Mouse (Mus musculus) testis, adult 2 months (tissue): ENCODE results near the gene Slc22a20. TPM values are rescaled to one million over a fixed set of nuclear protein-coding genes. Genes with fewer than 3 reads are reported as not detected.

Experiments
- H3K27ac ChIP-seq: fragments of 200-500 bp; 2 replicates; pipeline ENCODE4 v1.5.1; 2012; ENCODE audit warnings: low read depth, low read length; ENCODE audit not compliant: control insufficient read depth, insufficient read depth
- H3K27me3 ChIP-seq: fragments of 200-500 bp; 2 replicates; pipeline ENCODE4 v1.6.1; 2012; ENCODE audit warnings: mild to moderate bottlenecking, low read length, moderate library complexity; ENCODE audit not compliant: control insufficient read depth, insufficient read depth
- H3K36me3 ChIP-seq: fragments of 200-500 bp; 2 replicates; pipeline ENCODE4 v1.6.1; 2012; ENCODE audit warnings: mild to moderate bottlenecking, low read length; ENCODE audit not compliant: control insufficient read depth, insufficient read depth
- H3K4me1 ChIP-seq: fragments of 200-500 bp; 2 replicates; pipeline ENCODE4 v1.6.1; 2012; ENCODE audit warnings: low read length; ENCODE audit not compliant: control insufficient read depth, insufficient read depth
- H3K4me3 ChIP-seq: fragments of 200-500 bp; 2 replicates; pipeline ENCODE4 v1.5.1; 2012; ENCODE audit warnings: low read depth, mild to moderate bottlenecking, low read length, moderate library complexity, mixed read lengths; ENCODE audit not compliant: control insufficient read depth
- CTCF ChIP-seq: fragments of 200-500 bp; IDR thresholded peaks from 2 replicates; pipeline ENCODE4 v1.5.1; 2012; ENCODE audit warnings: low read depth, mild to moderate bottlenecking, inconsistent platforms, low read length, moderate library complexity; ENCODE audit not compliant: control insufficient read depth, insufficient read depth, insufficient replicate concordance
- POLR2A ChIP-seq: fragments of 200-500 bp; IDR thresholded peaks from 2 replicates; pipeline ENCODE4 v1.6.1; 2012; ENCODE audit warnings: low read depth, mild to moderate bottlenecking, inconsistent platforms, low read length, moderate library complexity; ENCODE audit not compliant: control insufficient read depth
- polyA plus RNA-seq: library from polyadenylated mRNA; depleted of rRNA; stranded (reverse); fragments of >200 nt; gene quantifications from 2 replicates; pipeline ENCODE4 v1.2.3, GENCODE M21; 2012

Gene Slc22a20
- polyA plus RNA-seq, 1 experiment: 0.06 TPM

GRCm38 (mm10) chr19:5967664-5968063 lies 18.3 kb downstream of the Slc22a20 start:
- no peak overlapping the region for H3K4me3 ChIP-seq
- H3K36me3 ChIP-seq: no peaks in the 10 kb centered on the region
- TF ChIP-seq CTCF: no peak
- H3K27me3 ChIP-seq: no peaks in the 10 kb centered on the region
- H3K4me1 ChIP-seq: peaks cover 3% of the 10 kb centered on the region
- no peak overlapping the region for H3K27ac ChIP-seq

- H3K27me3 ChIP-seq: no peaks in the 10 kb centered on the region
- H3K4me1 ChIP-seq: peaks cover 3% of the 10 kb centered on the region
- H3K4me3 ChIP-seq: no peak overlapping the region
- no peak overlapping the region for H3K27ac ChIP-seq
- H3K36me3 ChIP-seq: no peaks in the 10 kb centered on the region
- TF ChIP-seq POLR2A: no peak
- TF ChIP-seq CTCF: no peak
Measured at GRCm38 (mm10) chr19:5966786-5967185, 19.2 kb downstream of the Slc22a20 start.

- no peak overlapping the region for H3K4me3 ChIP-seq
- no peaks in the 10 kb centered on the region for H3K27me3 ChIP-seq
- H3K27ac ChIP-seq: no peak overlapping the region
- H3K4me1 ChIP-seq: peaks cover 3% of the 10 kb centered on the region
- H3K36me3 ChIP-seq: peaks cover 5% of the 10 kb centered on the region; the same call in 1 of the 2 replicates
- no peak for TF ChIP-seq CTCF
- no peak for TF ChIP-seq POLR2A
Measured at GRCm38 (mm10) chr19:5965910-5966309, 20.0 kb downstream of the Slc22a20 start.

GRCm38 (mm10) chr19:5965280-5965679 lies 20.7 kb downstream of the Slc22a20 start:
- Histone ChIP-seq H3K27ac (no peak overlapping the region), H3K4me3 (no peak overlapping the region), H3K36me3 (peaks cover 5% of the 10 kb centered on the region; the same call in 1 of the 2 replicates), H3K4me1 (peaks cover 3% of the 10 kb centered on the region), H3K27me3 (no peaks in the 10 kb centered on the region)
- TF ChIP-seq POLR2A (no peak), CTCF (peak; percentile 60; the same call in 1 of the 2 replicates)

- Histone ChIP-seq H3K36me3 (peaks cover 5% of the 10 kb centered on the region; the same call in 1 of the 2 replicates), H3K27ac (no peak overlapping the region), H3K27me3 (no peaks in the 10 kb centered on the region), H3K4me1 (peaks cover 3% of the 10 kb centered on the region), H3K4me3 (peak overlapping the region; percentile 94)
- TF ChIP-seq CTCF (no peak), POLR2A (no peak)
Measured at GRCm38 (mm10) chr19:5964804-5965203, 21.1 kb downstream of the Slc22a20 start.

GRCm38 (mm10) chr19:5963883-5964562 lies 21.9 kb downstream of the Slc22a20 start, which contains the start of gene Pola2:
Gene Pola2 (minus strand): TSS chr19:5964202.
- H3K4me3 ChIP-seq: peak within 1 kb of the TSS; percentile 94
- H3K36me3 ChIP-seq: peaks cover 5% of the 10 kb centered on the region; the same call in 1 of the 2 replicates
- H3K27ac ChIP-seq: peak within 1 kb of the TSS; percentile 76
- peak; percentile 70 for TF ChIP-seq POLR2A
- TF ChIP-seq CTCF: no peak
- no peaks in the 10 kb centered on the region for H3K27me3 ChIP-seq
- H3K4me1 ChIP-seq: peaks cover 3% of the 10 kb centered on the region

- Histone ChIP-seq H3K4me1 (peaks cover 3% of the 10 kb centered on the region), H3K36me3 (peaks cover 5% of the 10 kb centered on the region; the same call in 1 of the 2 replicates), H3K27me3 (no peaks in the 10 kb centered on the region), H3K4me3 (no peak overlapping the region), H3K27ac (no peak overlapping the region)
- no peak for TF ChIP-seq POLR2A
- TF ChIP-seq CTCF: no peak
Measured at GRCm38 (mm10) chr19:5962651-5963050, 23.3 kb downstream of the Slc22a20 start.
